Mouse (Mus musculus): ENCODE measurements at regions not wholly inside any gene's neighbourhood (a gene's known extent, or its start where the extent isn't known, plus 50 kb on each side); places are given as distances from the start of the nearest gene placed in this dataset.

GRCm38 (mm10) chr3:52802324-52802723 is 214.7 kb downstream of the Cog6 start:
- Histone ChIP-seq H3K4me1 (ENCODE audit: control insufficient read depth, low read depth, low read length) (no peaks in the 10 kb centered on the region), H3K27me3 (ENCODE audit: control insufficient read depth, insufficient read depth, low read depth, low read length) (no peaks in the 10 kb centered on the region), H3K4me2 (ENCODE audit: low read depth, low read length) (no peak overlapping the region), H3K36me3 (ENCODE audit: control insufficient read depth, insufficient read depth) (no peaks in the 10 kb centered on the region), H3K9ac (ENCODE audit: low read depth, low read length) (no peak overlapping the region), H3K9me3 (replicated peaks; ENCODE audit: control insufficient read depth, low read length) (no peaks in the 10 kb centered on the region), H3K27ac (ENCODE audit: low read length) (no peak overlapping the region), H3K4me3 (ENCODE audit: low read depth, low read length) (no peak overlapping the region)
- 51% methylated on average over 5 of the region's 5 CpGs for WGBS (ENCODE audit: insufficient replicate concordance)
- ATAC-seq (ENCODE audit: low read depth) = no peak

- Histone ChIP-seq H3K27ac (ENCODE audit: low read length) (no peak overlapping the region), H3K9ac (ENCODE audit: low read depth, low read length) (no peak overlapping the region), H3K27me3 (ENCODE audit: control insufficient read depth, insufficient read depth, low read depth, low read length) (no peaks in the 10 kb centered on the region), H3K4me3 (ENCODE audit: low read depth, low read length) (no peak overlapping the region), H3K4me1 (ENCODE audit: control insufficient read depth, low read depth, low read length) (no peaks in the 10 kb centered on the region), H3K4me2 (ENCODE audit: low read depth, low read length) (no peak overlapping the region), H3K36me3 (ENCODE audit: control insufficient read depth, insufficient read depth) (no peaks in the 10 kb centered on the region), H3K9me3 (replicated peaks; ENCODE audit: control insufficient read depth, low read length) (no peaks in the 10 kb centered on the region)
- 71% methylated on average over 5 of the region's 5 CpGs for WGBS (ENCODE audit: insufficient replicate concordance)
- no peak for ATAC-seq (ENCODE audit: low read depth)
Measured at GRCm38 (mm10) chr3:52801446-52801845, 215.6 kb downstream of the Cog6 start.

- no peak overlapping the region for H3K4me2 ChIP-seq (ENCODE audit: low read depth, low read length)
- H3K4me3 ChIP-seq (ENCODE audit: low read depth, low read length) = no peak overlapping the region
- no peak overlapping the region for H3K27ac ChIP-seq (ENCODE audit: low read length)
- no peak for ATAC-seq (ENCODE audit: low read depth)
- no peaks in the 10 kb centered on the region for H3K27me3 ChIP-seq (ENCODE audit: control insufficient read depth, insufficient read depth, low read depth, low read length)
- no peaks in the 10 kb centered on the region for H3K9me3 ChIP-seq (replicated peaks; ENCODE audit: control insufficient read depth, low read length)
- H3K36me3 ChIP-seq (ENCODE audit: control insufficient read depth, insufficient read depth) = no peaks in the 10 kb centered on the region
- H3K4me1 ChIP-seq (ENCODE audit: control insufficient read depth, low read depth, low read length) = no peaks in the 10 kb centered on the region
- no peak overlapping the region for H3K9ac ChIP-seq (ENCODE audit: low read depth, low read length)
- WGBS (ENCODE audit: insufficient replicate concordance) = 52% methylated on average over 3 of the region's 3 CpGs
Measured at GRCm38 (mm10) chr3:52800673-52801072, 216.4 kb downstream of the Cog6 start.

GRCm38 (mm10) chr3:52797801-52798200 is 219.2 kb downstream of the Cog6 start:
- ATAC-seq (ENCODE audit: low read depth) = 0 out of 2 replicates have a peak, but pooled peaks have one; percentile 30
- Histone ChIP-seq H3K36me3 (ENCODE audit: control insufficient read depth, insufficient read depth) (no peaks in the 10 kb centered on the region), H3K4me1 (ENCODE audit: control insufficient read depth, low read depth, low read length) (no peaks in the 10 kb centered on the region), H3K9ac (ENCODE audit: low read depth, low read length) (no peak overlapping the region), H3K27me3 (ENCODE audit: control insufficient read depth, insufficient read depth, low read depth, low read length) (no peaks in the 10 kb centered on the region), H3K4me2 (ENCODE audit: low read depth, low read length) (no peak overlapping the region), H3K4me3 (ENCODE audit: low read depth, low read length) (no peak overlapping the region), H3K9me3 (replicated peaks; ENCODE audit: control insufficient read depth, low read length) (no peaks in the 10 kb centered on the region), H3K27ac (ENCODE audit: low read length) (no peak overlapping the region)
- 11% methylated on average over 6 of the region's 6 CpGs for WGBS (ENCODE audit: insufficient replicate concordance)

GRCm38 (mm10) chr3:52797164-52797563 is 219.9 kb downstream of the Cog6 start:
- H3K9ac ChIP-seq (ENCODE audit: low read depth, low read length) = no peak overlapping the region
- no peak for ATAC-seq (ENCODE audit: low read depth)
- no peak overlapping the region for H3K27ac ChIP-seq (ENCODE audit: low read length)
- H3K27me3 ChIP-seq (ENCODE audit: control insufficient read depth, insufficient read depth, low read depth, low read length) = no peaks in the 10 kb centered on the region
- H3K4me1 ChIP-seq (ENCODE audit: control insufficient read depth, low read depth, low read length) = no peaks in the 10 kb centered on the region
- WGBS (ENCODE audit: insufficient replicate concordance) = 44% methylated on average over 4 of the region's 4 CpGs
- H3K36me3 ChIP-seq (ENCODE audit: control insufficient read depth, insufficient read depth) = no peaks in the 10 kb centered on the region
- no peak overlapping the region for H3K4me2 ChIP-seq (ENCODE audit: low read depth, low read length)
- H3K4me3 ChIP-seq (ENCODE audit: low read depth, low read length) = no peak overlapping the region
- H3K9me3 ChIP-seq (replicated peaks; ENCODE audit: control insufficient read depth, low read length) = no peaks in the 10 kb centered on the region

- no peak for ATAC-seq (ENCODE audit: low read depth)
- H3K9ac ChIP-seq (ENCODE audit: low read depth, low read length) = no peak overlapping the region
- no peak overlapping the region for H3K4me2 ChIP-seq (ENCODE audit: low read depth, low read length)
- H3K4me3 ChIP-seq (ENCODE audit: low read depth, low read length) = no peak overlapping the region
- no peaks in the 10 kb centered on the region for H3K27me3 ChIP-seq (ENCODE audit: control insufficient read depth, insufficient read depth, low read depth, low read length)
- H3K36me3 ChIP-seq (ENCODE audit: control insufficient read depth, insufficient read depth) = no peaks in the 10 kb centered on the region
- 47% methylated on average over 3 of the region's 3 CpGs for WGBS (ENCODE audit: insufficient replicate concordance)
- H3K4me1 ChIP-seq (ENCODE audit: control insufficient read depth, low read depth, low read length) = no peaks in the 10 kb centered on the region
- no peak overlapping the region for H3K27ac ChIP-seq (ENCODE audit: low read length)
- H3K9me3 ChIP-seq (replicated peaks; ENCODE audit: control insufficient read depth, low read length) = no peaks in the 10 kb centered on the region
Measured at GRCm38 (mm10) chr3:52794218-52794617, 222.8 kb downstream of the Cog6 start.

GRCm38 (mm10) chr3:52792801-52793200 is 224.2 kb downstream of the Cog6 start:
- no peak overlapping the region for H3K4me3 ChIP-seq (ENCODE audit: low read depth, low read length)
- H3K27me3 ChIP-seq (ENCODE audit: control insufficient read depth, insufficient read depth, low read depth, low read length) = no peaks in the 10 kb centered on the region
- H3K4me2 ChIP-seq (ENCODE audit: low read depth, low read length) = no peak overlapping the region
- H3K36me3 ChIP-seq (ENCODE audit: control insufficient read depth, insufficient read depth) = no peaks in the 10 kb centered on the region
- peaks cover 4% of the 10 kb centered on the region for H3K4me1 ChIP-seq (ENCODE audit: control insufficient read depth, low read depth, low read length)
- H3K9ac ChIP-seq (ENCODE audit: low read depth, low read length) = no peak overlapping the region
- no peak overlapping the region for H3K27ac ChIP-seq (ENCODE audit: low read length)
- no peaks in the 10 kb centered on the region for H3K9me3 ChIP-seq (replicated peaks; ENCODE audit: control insufficient read depth, low read length)
- ATAC-seq (ENCODE audit: low read depth) = no peak
- WGBS (ENCODE audit: insufficient replicate concordance) = 68% methylated on average over 3 of the region's 3 CpGs

- ATAC-seq (ENCODE audit: low read depth) = no peak
- H3K27me3 ChIP-seq (ENCODE audit: control insufficient read depth, insufficient read depth, low read depth, low read length) = no peaks in the 10 kb centered on the region
- H3K36me3 ChIP-seq (ENCODE audit: control insufficient read depth, insufficient read depth) = no peaks in the 10 kb centered on the region
- no peak overlapping the region for H3K27ac ChIP-seq (ENCODE audit: low read length)
- H3K4me1 ChIP-seq (ENCODE audit: control insufficient read depth, low read depth, low read length) = peaks cover 4% of the 10 kb centered on the region
- no peak overlapping the region for H3K4me3 ChIP-seq (ENCODE audit: low read depth, low read length)
- H3K9ac ChIP-seq (ENCODE audit: low read depth, low read length) = no peak overlapping the region
- H3K4me2 ChIP-seq (ENCODE audit: low read depth, low read length) = no peak overlapping the region
- no peaks in the 10 kb centered on the region for H3K9me3 ChIP-seq (replicated peaks; ENCODE audit: control insufficient read depth, low read length)
- 38% methylated on average over 5 of the region's 5 CpGs for WGBS (ENCODE audit: insufficient replicate concordance)
Measured at GRCm38 (mm10) chr3:52792121-52792520, 224.9 kb downstream of the Cog6 start.

- no peak for ATAC-seq (ENCODE audit: low read depth)
- Histone ChIP-seq H3K27ac (ENCODE audit: low read length) (no peak overlapping the region), H3K27me3 (ENCODE audit: control insufficient read depth, insufficient read depth, low read depth, low read length) (no peaks in the 10 kb centered on the region), H3K4me3 (ENCODE audit: low read depth, low read length) (no peak overlapping the region), H3K36me3 (ENCODE audit: control insufficient read depth, insufficient read depth) (no peaks in the 10 kb centered on the region), H3K9ac (ENCODE audit: low read depth, low read length) (no peak overlapping the region), H3K9me3 (replicated peaks; ENCODE audit: control insufficient read depth, low read length) (no peaks in the 10 kb centered on the region), H3K4me1 (ENCODE audit: control insufficient read depth, low read depth, low read length) (peaks cover 4% of the 10 kb centered on the region), H3K4me2 (ENCODE audit: low read depth, low read length) (no peak overlapping the region)
- 63% methylated on average over 2 of the region's 2 CpGs for WGBS (ENCODE audit: insufficient replicate concordance)
Measured at GRCm38 (mm10) chr3:52790942-52791341, 226.1 kb downstream of the Cog6 start.
